Mouse (Mus musculus): ENCODE results near the gene Slc5a10. TPM values are rescaled to one million over a fixed set of nuclear protein-coding genes. Genes with fewer than 3 reads are reported as not detected.
"Not testable (repeated sequence)": the region's sequence is repeated elsewhere in the genome, so short reads cannot be mapped to it uniquely, and the experiment has no call there.

Slc5a10 gene
- polyA plus RNA-seq, 1 experiment, result 0.27 TPM

GRCm38 (mm10) chr11:61643184-61643961 is 77.3 kb downstream of the Slc5a10 start:
- peaks cover 41% of the 10 kb centered on the region for H3K4me1 ChIP-seq (replicated peaks; ENCODE audit: control insufficient read depth, insufficient read depth, low read length)
- H3K4me3 ChIP-seq (ENCODE audit: control insufficient read depth, insufficient read depth, low read length), result no peak overlapping the region
- no peak for DNase-seq
- H3K36me3 ChIP-seq (ENCODE audit: control insufficient read depth, insufficient read depth, low read length), result no peaks in the 10 kb centered on the region
- TF ChIP-seq POLR2A (IDR thresholded peaks at IDR 0.05; ENCODE audit: control insufficient read depth, extremely low read depth, insufficient read depth, low read length, poor library complexity) (no peak), CTCF (IDR thresholded peaks at IDR 0.05; ENCODE audit: borderline replicate concordance, control insufficient read depth, extremely low read depth, insufficient read depth, low read length, poor library complexity) (no peak)
- no peaks in the 10 kb centered on the region for H3K27me3 ChIP-seq (ENCODE audit: control insufficient read depth, insufficient read depth, low read length)
- H3K27ac ChIP-seq (ENCODE audit: control insufficient read depth, insufficient read depth, low read length), result no peak overlapping the region
- WGBS, result 93% methylated on average over 5 of the region's 5 CpGs

DNA sequence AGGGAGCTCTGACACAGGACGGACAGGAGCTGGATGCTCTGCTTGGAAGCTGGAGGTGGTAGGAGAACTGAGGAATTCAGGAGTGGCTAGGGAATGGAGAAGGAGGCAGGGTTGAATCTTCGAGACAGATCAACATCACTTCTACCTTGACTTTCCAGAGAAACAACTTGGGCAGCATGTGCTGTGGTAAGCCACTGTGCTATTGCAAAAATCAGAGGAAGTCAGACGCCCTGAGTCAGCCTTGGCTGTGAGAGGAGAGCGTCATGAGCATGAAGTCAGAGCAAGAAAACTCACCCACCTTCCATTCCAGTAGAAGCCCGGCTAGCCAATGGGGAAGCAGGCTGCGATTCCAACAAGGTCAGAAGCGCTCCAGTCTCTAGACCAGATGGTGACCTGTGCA is 78.5 kb downstream of the Slc5a10 start:
- Histone ChIP-seq H3K4me1 (replicated peaks; ENCODE audit: control insufficient read depth, insufficient read depth, low read length) (peaks cover 32% of the 10 kb centered on the region), H3K27ac (ENCODE audit: control insufficient read depth, insufficient read depth, low read length) (no peak overlapping the region), H3K36me3 (ENCODE audit: control insufficient read depth, insufficient read depth, low read length) (no peaks in the 10 kb centered on the region), H3K4me3 (ENCODE audit: control insufficient read depth, insufficient read depth, low read length) (no peak overlapping the region), H3K27me3 (ENCODE audit: control insufficient read depth, insufficient read depth, low read length) (no peaks in the 10 kb centered on the region)
- DNase-seq, result no peak
- TF ChIP-seq CTCF (IDR thresholded peaks at IDR 0.05; ENCODE audit: borderline replicate concordance, control insufficient read depth, extremely low read depth, insufficient read depth, low read length, poor library complexity) (no peak), POLR2A (IDR thresholded peaks at IDR 0.05; ENCODE audit: control insufficient read depth, extremely low read depth, insufficient read depth, low read length, poor library complexity) (no peak)
- 50% methylated on average over 7 of the region's 7 CpGs for WGBS

- DNase-seq; H3K4me3 ChIP-seq (ENCODE audit: control insufficient read depth, insufficient read depth, low read length); H3K27ac ChIP-seq (ENCODE audit: control insufficient read depth, insufficient read depth, low read length); H3K36me3 ChIP-seq (ENCODE audit: control insufficient read depth, insufficient read depth, low read length); H3K27me3 ChIP-seq (ENCODE audit: control insufficient read depth, insufficient read depth, low read length): not testable (repeated sequence)
- WGBS, result 89% methylated on average over 9 of the region's 9 CpGs
- peaks cover 30% of the 10 kb centered on the region for H3K4me1 ChIP-seq (replicated peaks; ENCODE audit: control insufficient read depth, insufficient read depth, low read length)
Observed at GRCm38 (mm10) chr11:61640585-61640984, 80.0 kb downstream of the Slc5a10 start.

DNA sequence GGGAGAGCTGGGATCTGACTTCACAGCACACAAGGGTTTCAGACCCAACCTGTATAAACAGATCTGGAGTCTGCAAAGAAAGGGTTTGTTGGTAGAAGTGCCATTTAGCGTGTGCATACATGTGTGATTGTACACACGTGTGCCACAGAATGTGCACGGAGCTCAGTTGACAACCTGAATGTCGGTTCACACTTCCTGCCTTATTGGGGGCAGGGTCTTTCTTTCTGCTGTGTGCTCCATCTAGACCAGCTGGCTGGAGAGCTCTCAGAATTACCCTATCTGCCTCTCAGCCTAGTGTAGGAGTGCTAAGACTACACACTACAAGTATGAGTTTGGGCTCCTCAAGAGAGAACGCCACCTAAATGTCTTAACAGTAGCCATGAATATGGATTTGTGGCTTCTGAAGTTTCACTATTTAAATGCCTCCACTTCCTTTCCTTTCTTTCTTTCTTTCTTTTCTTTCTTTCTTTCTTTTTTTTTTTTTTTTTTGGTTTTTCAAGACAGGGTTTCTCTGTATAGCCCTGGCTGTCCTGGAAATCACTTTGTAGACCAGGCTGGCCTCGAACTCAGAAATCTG is 80.9 kb downstream of the Slc5a10 start:
- peak overlapping the region; percentile 54 for H3K27ac ChIP-seq (ENCODE audit: control insufficient read depth, insufficient read depth, low read length)
- no peak overlapping the region for H3K4me3 ChIP-seq (ENCODE audit: control insufficient read depth, insufficient read depth, low read length)
- TF ChIP-seq POLR2A (IDR thresholded peaks at IDR 0.05; ENCODE audit: control insufficient read depth, extremely low read depth, insufficient read depth, low read length, poor library complexity), result no peak
- TF ChIP-seq CTCF (IDR thresholded peaks at IDR 0.05; ENCODE audit: borderline replicate concordance, control insufficient read depth, extremely low read depth, insufficient read depth, low read length, poor library complexity), result no peak
- no peak for DNase-seq
- no peaks in the 10 kb centered on the region for H3K27me3 ChIP-seq (ENCODE audit: control insufficient read depth, insufficient read depth, low read length)
- H3K4me1 ChIP-seq (replicated peaks; ENCODE audit: control insufficient read depth, insufficient read depth, low read length), result peaks cover 25% of the 10 kb centered on the region
- 74% methylated on average over 6 of the region's 6 CpGs for WGBS
- H3K36me3 ChIP-seq (ENCODE audit: control insufficient read depth, insufficient read depth, low read length), result no peaks in the 10 kb centered on the region

DNA sequence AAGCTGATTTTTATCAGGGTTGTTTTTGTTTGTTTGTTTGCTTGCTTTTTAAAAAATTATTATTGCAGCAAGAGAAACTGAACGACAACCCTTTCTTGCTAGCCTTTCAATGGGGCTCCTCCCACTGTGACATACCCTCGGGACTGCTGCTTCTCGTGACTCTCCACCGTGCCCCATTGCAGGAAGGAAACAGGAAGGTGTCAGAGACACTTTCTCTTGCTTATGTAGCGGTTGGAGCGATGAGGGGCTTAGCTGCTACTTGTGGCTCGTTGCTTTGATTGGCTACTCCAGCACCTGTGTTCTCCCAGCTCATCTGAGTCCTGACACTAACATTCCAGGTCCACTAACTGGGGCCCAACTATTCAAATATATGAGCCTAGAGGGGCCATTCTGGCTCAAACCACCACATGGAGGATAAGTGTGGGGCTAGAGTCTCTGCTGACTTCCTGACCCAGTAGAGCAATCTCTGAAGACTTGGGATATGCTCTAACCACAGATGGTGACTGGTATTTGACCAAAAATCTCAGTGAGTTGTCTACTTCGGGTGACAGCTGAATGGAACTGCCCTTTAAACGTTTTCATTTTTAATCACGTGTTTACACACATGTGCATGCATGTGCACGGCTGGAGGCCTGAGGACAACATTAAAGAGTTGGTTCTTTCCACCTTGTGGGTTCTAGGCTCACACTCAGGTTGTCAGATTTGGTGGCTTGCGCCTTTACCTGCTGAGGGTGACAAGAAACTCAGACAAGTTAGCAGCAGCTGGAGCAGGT is 81.7 kb downstream of the Slc5a10 start:
- WGBS, result 27% methylated on average over 12 of the region's 12 CpGs
- H3K27ac ChIP-seq (ENCODE audit: control insufficient read depth, insufficient read depth, low read length), result peak overlapping the region; percentile 79

DNA sequence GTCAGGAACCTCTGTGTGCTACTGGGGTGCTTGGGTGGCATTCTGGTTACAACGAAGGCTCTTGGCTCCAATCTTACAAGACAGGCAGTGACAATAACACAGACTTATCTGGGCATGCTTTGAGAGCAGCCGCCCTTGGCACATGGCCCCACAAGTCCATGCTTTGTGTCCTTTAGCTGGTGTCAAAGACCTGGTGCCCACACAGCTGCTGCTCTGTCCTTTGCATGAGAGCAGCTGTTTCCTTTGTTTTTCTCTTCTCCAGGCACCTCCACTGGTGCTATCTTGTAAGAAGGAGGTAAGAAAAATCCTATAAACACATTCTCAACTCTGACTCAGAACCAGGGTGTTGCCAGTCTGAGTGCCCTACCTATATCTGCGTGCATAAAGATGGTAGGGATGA is 82.8 kb downstream of the Slc5a10 start:
- Histone ChIP-seq H3K4me1 (replicated peaks; ENCODE audit: control insufficient read depth, insufficient read depth, low read length) (peaks cover 19% of the 10 kb centered on the region), H3K27me3 (ENCODE audit: control insufficient read depth, insufficient read depth, low read length) (no peaks in the 10 kb centered on the region), H3K36me3 (ENCODE audit: control insufficient read depth, insufficient read depth, low read length) (no peaks in the 10 kb centered on the region), H3K27ac (ENCODE audit: control insufficient read depth, insufficient read depth, low read length) (no peak overlapping the region), H3K4me3 (ENCODE audit: control insufficient read depth, insufficient read depth, low read length) (no peak overlapping the region)
- WGBS, result 92% methylated on average over 3 of the region's 3 CpGs
- no peak for TF ChIP-seq POLR2A (IDR thresholded peaks at IDR 0.05; ENCODE audit: control insufficient read depth, extremely low read depth, insufficient read depth, low read length, poor library complexity)
- no peak for TF ChIP-seq CTCF (IDR thresholded peaks at IDR 0.05; ENCODE audit: borderline replicate concordance, control insufficient read depth, extremely low read depth, insufficient read depth, low read length, poor library complexity)
- no peak for DNase-seq

More for the DNA sequence above, 81.7 kb downstream of the Slc5a10 start:
- Histone ChIP-seq H3K4me3 (ENCODE audit: control insufficient read depth, insufficient read depth, low read length) (no peak overlapping the region), H3K36me3 (ENCODE audit: control insufficient read depth, insufficient read depth, low read length) (no peaks in the 10 kb centered on the region), H3K27me3 (ENCODE audit: control insufficient read depth, insufficient read depth, low read length) (no peaks in the 10 kb centered on the region), H3K4me1 (replicated peaks; ENCODE audit: control insufficient read depth, insufficient read depth, low read length) (peaks cover 19% of the 10 kb centered on the region)
- TF ChIP-seq POLR2A (IDR thresholded peaks at IDR 0.05; ENCODE audit: control insufficient read depth, extremely low read depth, insufficient read depth, low read length, poor library complexity), result no peak
- TF ChIP-seq CTCF (IDR thresholded peaks at IDR 0.05; ENCODE audit: borderline replicate concordance, control insufficient read depth, extremely low read depth, insufficient read depth, low read length, poor library complexity), result no peak
- DNase-seq, result peak; percentile 46
